Mouse (Mus musculus) midbrain, embryonic 13.5 days (tissue): ENCODE data around the gene Ccnt2. TPM values are rescaled to one million over a fixed set of nuclear protein-coding genes. Genes with fewer than 3 reads are reported as not detected.
"Not testable (repeated sequence)": the region's sequence is repeated elsewhere in the genome, so short reads cannot be mapped to it uniquely, and the experiment has no call there.

Source experiments
- ATAC-seq: fragments of 200-750 bp; cut with Nextera tagmentation; 2 replicates; pipeline ENCODE4 v1.8.0; 2017; ENCODE audit warnings: mild to moderate bottlenecking, moderate TSS enrichment, moderate library complexity
- H3K27ac ChIP-seq: fragments of 300-500 bp; sonication (generic); 2 replicates; pipeline ENCODE4 v1.5.1; 2015; ENCODE audit warnings: inconsistent platforms, mild to moderate bottlenecking, moderate library complexity
- H3K27me3 ChIP-seq: fragments of 300-500 bp; sonication (generic); 2 replicates; pipeline ENCODE4 v1.6.1; 2015; ENCODE audit warnings: mild to moderate bottlenecking, inconsistent platforms
- H3K36me3 ChIP-seq: fragments of 300-500 bp; sonication (generic); 2 replicates; pipeline ENCODE4 v1.6.1; 2015; ENCODE audit warnings: mild to moderate bottlenecking, inconsistent platforms
- H3K4me1 ChIP-seq: fragments of 300-500 bp; sonication (generic); replicated peaks from 2 replicates; pipeline ENCODE4 v1.6.1; 2015; ENCODE audit warnings: inconsistent platforms
- H3K4me2 ChIP-seq: fragments of 300-500 bp; sonication (generic); replicated peaks from 2 replicates; pipeline ENCODE4 v1.6.1; 2015; ENCODE audit warnings: moderate library complexity, mild to moderate bottlenecking, inconsistent platforms
- H3K4me3 ChIP-seq: fragments of 300-500 bp; sonication (generic); replicated peaks from 2 replicates; pipeline ENCODE4 v1.5.1; 2015; ENCODE audit warnings: mild to moderate bottlenecking, inconsistent platforms
- H3K9ac ChIP-seq: fragments of 300-500 bp; sonication (generic); replicated peaks from 2 replicates; pipeline ENCODE4 v1.6.1; 2015; ENCODE audit warnings: mild to moderate bottlenecking, inconsistent platforms
- H3K9me3 ChIP-seq: fragments of 300-500 bp; sonication (generic); 2 replicates; pipeline ENCODE4 v1.6.1; 2016; ENCODE audit warnings: mild to moderate bottlenecking, inconsistent platforms
- WGBS: fragments of 180-500 bp; shearing (Covaris S2); methylation state at CpG from one replicate; pipeline ENCODE4 v1.1.7; 2015; 5-methylcytosine and 5-hydroxymethylcytosine counted together
- polyA plus RNA-seq: library from polyadenylated mRNA; unstranded; fragments of >200 nt; fragmentation: Nextera tagmentation; extraction: Ambion mirVana; gene quantifications from 2 replicates; pipeline ENCODE4 v1.2.1, GENCODE M21; 2015

The Ccnt2 gene
- 132 and 134 TPM in 2 replicates for polyA plus RNA-seq

GRCm38 (mm10) chr1:127773803-127774500 lies at the start of gene Ccnt2:
Ccnt2 (plus strand) TSS chr1:127774164.
- peak within 1 kb of the TSS; percentile 92 for H3K9ac ChIP-seq
- under 1% methylated on average over 63 of the region's 63 CpGs for WGBS
- H3K27ac ChIP-seq: peak within 1 kb of the TSS; percentile 94
- H3K4me2 ChIP-seq: peak within 1 kb of the TSS; percentile 87
- H3K4me3 ChIP-seq: peak within 1 kb of the TSS; percentile 84
- H3K36me3 ChIP-seq: 0 out of 2 replicates have a peak, but pooled peaks cover 3% of the 10 kb centered on the region
- H3K27me3 ChIP-seq: no peaks in the 10 kb centered on the region
- peaks cover 38% of the 10 kb centered on the region for H3K4me1 ChIP-seq
- ATAC-seq: peak; percentile 98
- no peaks in the 10 kb centered on the region for H3K9me3 ChIP-seq

DNA sequence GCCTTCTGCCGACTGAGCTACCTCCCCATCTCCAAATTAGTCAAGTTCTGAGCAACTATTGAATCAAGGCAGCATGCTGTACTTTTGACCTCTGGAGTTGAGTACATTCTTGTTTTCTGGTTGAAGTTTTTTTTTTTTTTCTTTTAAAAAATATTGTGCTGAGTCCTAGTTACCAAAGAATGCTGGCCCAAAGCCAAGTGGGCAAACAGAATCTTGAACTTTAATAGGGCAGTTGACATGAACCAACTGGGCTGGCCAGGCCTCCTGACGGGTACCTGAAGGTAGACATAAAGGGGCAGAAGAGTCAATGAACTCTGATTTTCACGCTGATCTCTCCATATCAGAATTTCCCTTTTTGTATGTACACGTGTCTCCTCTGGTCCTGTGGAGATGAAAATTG lies 44.9 kb upstream of the Ccnt2 start, which contains the start of gene Acmsd:
Gene Acmsd, plus strand, starts transcription at position 318 of the 400 bp plus-strand sequence.
- Histone ChIP-seq H3K4me3 (no peak within 1 kb of the TSS), H3K9ac (no peak within 1 kb of the TSS), H3K9me3 (no peaks in the 10 kb centered on the region), H3K36me3 (no peaks in the 10 kb centered on the region), H3K27ac (no peak within 1 kb of the TSS), H3K4me1 (no peaks in the 10 kb centered on the region), H3K4me2 (no peak within 1 kb of the TSS), H3K27me3 (no peaks in the 10 kb centered on the region)
- 96% methylated on average over 4 of the region's 4 CpGs for WGBS
- no peak for ATAC-seq

GRCm38 (mm10) chr1:127731086-127731485 lies 42.9 kb upstream of the Ccnt2 start:
- Histone ChIP-seq H3K4me3 (no peak overlapping the region), H3K27ac (no peak overlapping the region), H3K9ac (no peak overlapping the region), H3K36me3 (no peaks in the 10 kb centered on the region), H3K4me2 (no peak overlapping the region), H3K4me1 (no peaks in the 10 kb centered on the region), H3K9me3 (no peaks in the 10 kb centered on the region), H3K27me3 (no peaks in the 10 kb centered on the region)
- no peak for ATAC-seq
- 58% methylated on average over 3 of the region's 3 CpGs for WGBS

GRCm38 (mm10) chr1:127732435-127732834 lies 41.5 kb upstream of the Ccnt2 start:
- Histone ChIP-seq H3K4me3 (no peak overlapping the region), H3K4me1 (no peaks in the 10 kb centered on the region), H3K36me3 (no peaks in the 10 kb centered on the region), H3K27me3 (no peaks in the 10 kb centered on the region), H3K27ac (no peak overlapping the region), H3K9me3 (no peaks in the 10 kb centered on the region), H3K9ac (no peak overlapping the region), H3K4me2 (no peak overlapping the region)
- no peak for ATAC-seq
- WGBS: 91% methylated on average over 3 of the region's 3 CpGs

DNA sequence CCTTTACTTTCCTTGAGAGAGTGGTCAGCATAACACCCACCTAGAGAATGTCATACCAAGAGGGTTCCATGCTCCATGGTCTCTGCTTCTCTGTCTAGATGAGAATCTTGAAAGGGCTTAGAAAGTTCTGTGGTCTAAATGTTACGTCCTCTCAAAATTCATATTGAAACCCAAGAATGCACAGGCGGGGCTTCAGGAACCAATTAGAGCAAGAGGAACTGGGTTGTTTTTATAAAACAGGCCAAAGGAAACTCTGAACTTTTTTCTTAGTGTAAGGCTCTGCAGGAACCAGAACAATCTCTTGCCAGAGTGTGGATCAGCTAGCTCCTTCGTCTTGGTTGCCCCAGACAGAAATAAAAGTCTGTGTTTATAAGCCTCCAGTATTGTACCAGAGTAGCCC lies 41.1 kb upstream of the Ccnt2 start:
- no peak for ATAC-seq
- H3K4me3 ChIP-seq: no peak overlapping the region
- H3K4me1 ChIP-seq: no peaks in the 10 kb centered on the region
- H3K9ac ChIP-seq: no peak overlapping the region
- no peaks in the 10 kb centered on the region for H3K9me3 ChIP-seq
- H3K27ac ChIP-seq: no peak overlapping the region
- no peak overlapping the region for H3K4me2 ChIP-seq
- 90% methylated on average over 3 of the region's 3 CpGs for WGBS
- H3K27me3 ChIP-seq: no peaks in the 10 kb centered on the region
- H3K36me3 ChIP-seq: no peaks in the 10 kb centered on the region

DNA sequence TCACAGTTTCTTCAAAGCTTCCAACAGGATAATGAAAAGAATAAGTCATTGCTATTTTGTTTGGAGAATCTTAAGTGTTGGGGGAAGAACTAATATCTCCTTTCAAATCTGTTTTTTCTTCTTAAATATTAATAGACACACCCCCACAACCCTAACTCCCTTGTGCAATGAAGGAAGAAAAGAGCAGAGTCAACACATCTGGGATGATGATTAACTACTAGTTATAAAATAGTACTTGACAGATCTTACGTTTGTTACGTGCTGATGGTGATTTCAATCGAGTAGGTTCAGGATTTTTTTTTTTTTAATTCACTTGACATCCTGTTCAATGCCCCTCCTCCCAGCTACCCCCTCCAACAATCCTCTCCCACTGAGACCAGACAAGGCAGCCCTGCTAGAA lies 38.6 kb upstream of the Ccnt2 start:
- H3K4me2 ChIP-seq: no peak overlapping the region
- no peak for ATAC-seq
- H3K27me3 ChIP-seq: no peaks in the 10 kb centered on the region
- H3K36me3 ChIP-seq: no peaks in the 10 kb centered on the region
- H3K4me3 ChIP-seq: no peak overlapping the region
- WGBS: 80% methylated on average over 3 of the region's 3 CpGs
- no peak overlapping the region for H3K27ac ChIP-seq
- no peaks in the 10 kb centered on the region for H3K4me1 ChIP-seq
- H3K9ac ChIP-seq: no peak overlapping the region
- H3K9me3 ChIP-seq: no peaks in the 10 kb centered on the region

DNA sequence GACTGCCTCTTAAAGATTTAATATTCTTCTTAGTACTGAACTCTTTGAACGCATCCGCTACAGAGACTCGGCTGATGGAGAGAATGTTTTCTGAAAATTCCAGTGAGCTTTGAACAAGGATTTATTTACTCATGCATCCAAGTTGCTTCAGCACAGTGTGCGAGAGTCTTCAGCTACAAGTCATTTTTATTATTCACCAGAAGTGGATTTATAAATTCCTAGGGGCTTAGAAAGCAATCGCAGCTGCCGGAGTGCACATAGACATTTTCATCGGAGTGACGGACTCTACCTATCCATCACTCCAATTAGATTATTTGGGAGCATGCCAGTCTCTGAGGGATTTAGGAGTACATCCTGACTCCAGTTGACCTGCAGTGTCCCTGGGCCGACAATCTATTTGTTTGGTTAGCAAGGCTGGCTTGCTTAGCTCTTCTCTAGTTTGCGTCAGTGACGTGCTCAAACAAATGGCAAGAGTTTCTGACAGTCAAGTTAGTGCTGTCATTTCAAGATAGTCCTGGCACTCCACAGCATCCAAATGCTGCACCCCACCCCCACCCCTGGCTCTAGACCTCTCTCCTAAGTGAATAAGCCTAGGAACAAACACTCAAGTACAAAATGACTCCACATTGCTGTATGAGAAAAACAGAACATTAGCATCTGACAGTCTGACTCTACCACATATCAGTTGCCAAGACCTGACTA lies 23.4 kb upstream of the Ccnt2 start:
- Histone ChIP-seq H3K27me3 (no peaks in the 10 kb centered on the region), H3K36me3 (no peaks in the 10 kb centered on the region), H3K9me3 (0 out of 2 replicates have a peak, but pooled peaks cover 5% of the 10 kb centered on the region), H3K4me3 (no peak overlapping the region), H3K4me1 (0 out of 2 replicates have a peak, but pooled peaks cover 10% of the 10 kb centered on the region), H3K27ac (no peak overlapping the region), H3K9ac (no peak overlapping the region), H3K4me2 (no peak overlapping the region)
- 72% methylated on average over 11 of the region's 11 CpGs for WGBS
- ATAC-seq: no peak

DNA sequence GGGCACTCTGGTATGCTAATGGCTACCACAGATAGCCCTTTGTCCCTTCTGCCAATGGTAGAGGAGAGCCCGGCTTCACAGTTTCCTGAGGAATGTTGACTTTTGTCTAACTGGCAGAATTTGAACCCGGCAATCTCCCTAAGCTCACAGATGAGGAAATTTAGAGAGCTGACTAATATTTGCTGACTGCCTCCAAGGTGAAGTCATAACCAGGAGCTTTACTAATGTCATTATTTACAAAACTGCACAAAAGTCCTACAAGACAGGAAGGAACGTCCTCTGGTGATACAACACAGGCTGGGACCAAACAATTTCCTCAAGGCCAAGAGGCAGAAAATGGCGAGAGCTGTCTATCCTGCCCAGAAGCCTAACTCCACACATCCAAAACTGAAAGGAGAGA lies 18.2 kb upstream of the Ccnt2 start:
- WGBS: 81% methylated on average over 4 of the region's 4 CpGs
- Histone ChIP-seq H3K9ac (no peak overlapping the region), H3K9me3 (no peaks in the 10 kb centered on the region), H3K4me2 (no peak overlapping the region), H3K4me3 (no peak overlapping the region), H3K27me3 (no peaks in the 10 kb centered on the region), H3K4me1 (0 out of 2 replicates have a peak, but pooled peaks cover under 1% of the 10 kb centered on the region), H3K27ac (no peak overlapping the region), H3K36me3 (no peaks in the 10 kb centered on the region)
- no peak for ATAC-seq

- no peaks in the 10 kb centered on the region for H3K36me3 ChIP-seq
- H3K27ac ChIP-seq: no peak overlapping the region
- H3K27me3 ChIP-seq: no peaks in the 10 kb centered on the region
- no peak overlapping the region for H3K4me2 ChIP-seq
- WGBS: 74% methylated on average over 5 of the region's 5 CpGs
- no peak overlapping the region for H3K9ac ChIP-seq
- H3K9me3 ChIP-seq: no peaks in the 10 kb centered on the region
- ATAC-seq: no peak
- no peak overlapping the region for H3K4me3 ChIP-seq
- H3K4me1 ChIP-seq: no peaks in the 10 kb centered on the region
These were observed 17.4 kb upstream of the Ccnt2 start for GRCm38 (mm10) chr1:127756331-127757163.

DNA sequence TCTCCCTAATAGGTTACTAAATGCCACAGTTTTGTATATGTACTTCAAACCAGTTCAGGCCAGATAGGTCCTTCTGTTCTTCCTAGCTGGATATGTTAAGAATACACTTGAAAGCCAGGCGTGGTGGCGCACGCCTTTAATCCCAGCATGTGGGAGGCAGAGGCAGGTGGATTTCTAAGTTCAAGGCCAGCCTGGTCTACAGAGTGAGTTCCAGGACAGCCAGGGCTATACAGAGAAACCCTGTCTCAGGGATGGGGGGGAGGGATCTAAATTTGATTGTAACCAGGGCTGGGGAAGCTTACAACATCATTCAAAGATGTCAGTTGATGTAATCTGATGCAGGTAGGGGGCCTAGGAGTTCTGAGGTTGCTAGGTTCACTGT lies 16.8 kb upstream of the Ccnt2 start:
- H3K36me3 ChIP-seq, H3K9ac ChIP-seq, H3K4me3 ChIP-seq, H3K27ac ChIP-seq, H3K9me3 ChIP-seq, H3K4me2 ChIP-seq, ATAC-seq, H3K4me1 ChIP-seq, H3K27me3 ChIP-seq: not testable (repeated sequence)
- 88% methylated on average over 3 of the region's 3 CpGs for WGBS

DNA sequence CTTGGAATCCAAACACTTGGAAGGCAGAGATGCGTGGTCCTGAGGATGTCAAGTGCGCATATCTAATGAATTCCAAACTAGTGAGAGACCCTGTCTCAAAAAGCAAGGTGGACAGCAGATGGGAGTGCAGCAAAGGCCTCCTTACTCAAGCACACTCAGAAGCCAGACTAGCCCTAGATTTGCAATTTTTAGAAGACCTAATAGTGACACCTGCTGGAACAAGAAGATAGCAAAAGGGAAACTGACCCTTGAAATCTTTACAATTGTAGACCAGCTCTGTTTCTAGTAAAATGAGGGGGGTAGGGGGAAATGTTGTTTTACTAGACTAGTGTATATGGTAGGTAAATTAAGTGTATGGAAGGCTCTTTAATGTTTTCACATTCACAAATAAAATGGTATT lies 8.5 kb upstream of the Ccnt2 start:
- Histone ChIP-seq H3K9ac (no peak overlapping the region), H3K4me3 (no peak overlapping the region), H3K36me3 (no peaks in the 10 kb centered on the region), H3K9me3 (no peaks in the 10 kb centered on the region), H3K27ac (no peak overlapping the region), H3K4me2 (no peak overlapping the region), H3K4me1 (no peaks in the 10 kb centered on the region), H3K27me3 (no peaks in the 10 kb centered on the region)
- no peak for ATAC-seq
- WGBS: 56% methylated on average over 2 of the region's 2 CpGs

GRCm38 (mm10) chr1:127766741-127767140 lies 7.2 kb upstream of the Ccnt2 start:
- Histone ChIP-seq H3K9ac (no peak overlapping the region), H3K27ac (no peak overlapping the region), H3K4me3 (no peak overlapping the region), H3K4me1 (no peaks in the 10 kb centered on the region), H3K36me3 (0 out of 2 replicates have a peak, but pooled peaks cover 2% of the 10 kb centered on the region), H3K9me3 (no peaks in the 10 kb centered on the region), H3K27me3 (no peaks in the 10 kb centered on the region), H3K4me2 (no peak overlapping the region)
- WGBS: 87% methylated on average over 2 of the region's 2 CpGs
- no peak for ATAC-seq
